In genomic region chr17:23661526-23661925, GRCm38 (mm10) we compare ENCODE assay signal across 1 mouse cellular context.
TF ChIP-seq lines count a peak whose summit lies in the region.

No protein-coding gene starts in this region.

TF ChIP-seq in MEL, 35 proteins besides CTCF, POLR2A, EP300 and RAD21:
- TF ChIP-seq ZC3H11A (IDR thresholded peaks at IDR 0.05; ENCODE audit: low read depth, low read length) (peak; percentile 16; the same call in 1 of the 2 replicates), NRF1 (IDR thresholded peaks at IDR 0.05; ENCODE audit: insufficient read depth, low read depth, low read length, poor library complexity, severe bottlenecking) (no peak), RCOR1 (IDR thresholded peaks at IDR 0.05; ENCODE audit: low read depth, low read length) (no peak), SMC3 (IDR thresholded peaks at IDR 0.05; ENCODE audit: low read depth, low read length) (peak; percentile 61)
